Mouse (Mus musculus): ENCODE data around the gene Zzef1.

DNA sequence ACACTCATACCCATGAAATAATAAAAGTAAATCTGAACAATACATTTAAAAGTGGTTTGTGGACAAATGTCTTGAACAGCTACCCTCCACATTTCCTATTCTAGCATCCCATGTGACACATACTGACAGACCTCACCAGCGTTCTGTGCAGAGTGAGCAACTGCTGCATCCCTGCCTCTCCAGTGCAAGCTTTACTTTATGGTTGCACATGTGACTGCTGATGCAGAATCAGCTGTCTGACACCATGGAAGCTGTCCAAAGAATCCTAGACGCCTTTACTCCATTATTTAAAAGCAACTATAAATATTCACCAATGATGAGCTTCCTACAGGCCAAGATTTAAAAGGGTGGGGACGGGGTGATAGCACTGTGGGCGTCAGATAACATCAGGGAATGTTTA, 24.6 kb upstream of the Zzef1 start:
- TF ChIP-seq GATA1 (IDR thresholded peaks at IDR 0.05; ENCODE audit: borderline replicate concordance, low read length) (no peak), FLI1 (IDR thresholded peaks at IDR 0.05; ENCODE audit: low read length) (no peak)
